Mouse (Mus musculus): Measurements from ENCODE around the gene Aqp1.

GRCm38 (mm10) chr6:55332773-55333109 lies 3.5 kb upstream of the Aqp1 start:
- no peak for TF ChIP-seq CTCF (IDR thresholded peaks at IDR 0.05; ENCODE audit: borderline replicate concordance, control insufficient read depth, extremely low read depth, insufficient read depth, low read length, poor library complexity)
- no peak for TF ChIP-seq POLR2A (IDR thresholded peaks at IDR 0.05; ENCODE audit: control insufficient read depth, extremely low read depth, insufficient read depth, low read length, poor library complexity)
